Mouse (Mus musculus) CD4-positive naive resting alpha-beta T cell, adult 76 days (primary cell): ENCODE data around the gene Gm21861. TPM values are rescaled to one million over a fixed set of nuclear protein-coding genes. Genes with fewer than 3 reads are reported as not detected.

Source experiments
- total RNA-seq: library from RNA; stranded (reverse); gene quantifications from one replicate; pipeline ENCODE4 v1.2.4, GENCODE M21; 2023

Gene Gm21861
- not detected for total RNA-seq

DNA sequence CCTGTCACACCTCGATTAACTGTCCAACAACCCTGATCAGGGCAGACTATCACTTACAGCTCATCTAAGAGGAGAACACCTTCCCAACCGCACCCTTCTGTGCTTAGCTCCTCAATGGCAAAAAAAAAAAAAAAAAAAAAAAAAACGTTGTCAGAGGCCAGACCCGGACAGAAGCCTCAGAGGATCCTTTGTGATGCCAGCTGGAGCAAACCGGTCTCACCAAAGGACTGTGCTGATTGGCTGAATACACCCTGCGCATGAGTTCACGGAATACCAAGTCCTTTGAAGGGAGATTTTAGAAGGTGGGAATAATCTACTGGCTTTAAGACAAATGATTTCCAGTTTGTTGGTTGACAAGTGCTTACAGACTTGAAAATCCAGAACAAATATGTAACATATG, at the start of gene Gm21861:
Gm21861 (minus strand) TSS at position 101 of the 400 bp plus-strand sequence.

